Comparison of ENCODE assay signal across 8 mouse cellular contexts in the genomic region with DNA sequence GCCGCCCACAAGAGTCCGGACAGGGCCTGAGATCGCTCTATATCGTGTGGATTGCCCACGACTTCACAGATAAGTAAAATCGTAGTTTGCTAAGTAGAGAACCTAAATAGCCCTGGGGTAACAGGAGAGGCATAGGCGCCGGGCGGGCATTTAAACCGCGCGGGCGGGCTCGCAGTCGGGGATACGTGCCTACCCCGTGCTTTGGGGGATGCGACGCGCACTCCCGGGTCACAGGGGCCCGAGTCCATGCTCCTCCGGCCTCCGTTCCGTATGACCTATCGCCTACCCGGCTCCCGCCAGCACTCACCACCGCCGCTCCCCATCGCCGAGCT. TPM values are rescaled to one million over a fixed set of nuclear protein-coding genes. Genes with fewer than 3 reads are reported as not detected.
DNase-seq lines count a peak whose midpoint lies in the region; ATAC-seq and TF ChIP-seq lines count a peak whose summit lies in the region.

No protein-coding gene starts in this region.

- intact Hi-C loops in heart, postnatal 36 days (cut with DNase I): loop anchor here (2.0 to 5.0 kb wide), 3 partner anchors 46 to 101 kb away; a partner anchor contains a TSS
- intact Hi-C loops in left cerebral cortex, postnatal 10 days (cut with DNase I): loop anchor here (5.0 kb wide), 1 partner anchor 79 kb away; no protein-coding TSS in a partner anchor

- H3K4me1 ChIP-seq in heart, embryonic 13.5 days: peaks cover 21% of the 10 kb centered on the region
- peaks cover 0 to 2% of the 10 kb centered on the region in 2 experiments; a peak in 1 of 4 replicates for H3K4me1 ChIP-seq in ES-E14 (ENCODE audit: control insufficient read depth in 2 of 2, insufficient read depth in 2 of 2, low read length in 2 of 2, poor library complexity in 1 of 2)
- H3K4me1 ChIP-seq in forebrain, embryonic 15.5 days: peaks cover 18% of the 10 kb centered on the region
- peaks cover 11% of the 10 kb centered on the region for H3K4me1 ChIP-seq in liver, embryonic 16.5 days (ENCODE audit: control insufficient read depth, low read depth, low read length)

- peak overlapping the region; percentile 75 for H3K4me2 ChIP-seq in heart, embryonic 13.5 days
- H3K4me2 ChIP-seq in forebrain, embryonic 15.5 days (replicated peaks): peak overlapping the region; percentile 61
- H3K4me2 ChIP-seq in liver, embryonic 16.5 days (ENCODE audit: low read depth, low read length): peak overlapping the region; percentile 69

- H3K36me3 ChIP-seq in heart, embryonic 13.5 days: peaks cover 32% of the 10 kb centered on the region
- H3K36me3 ChIP-seq in ES-E14 (ENCODE audit: control insufficient read depth, insufficient read depth, low read length, poor library complexity, severe bottlenecking): peaks cover 17% of the 10 kb centered on the region
- H3K36me3 ChIP-seq in forebrain, embryonic 15.5 days: peaks cover 14% of the 10 kb centered on the region
- peaks cover 33% of the 10 kb centered on the region for H3K36me3 ChIP-seq in liver, embryonic 16.5 days (ENCODE audit: control insufficient read depth, insufficient read depth)

- H3K9me3 ChIP-seq in heart, embryonic 13.5 days: no peaks in the 10 kb centered on the region
- no peaks in the 10 kb centered on the region for H3K9me3 ChIP-seq in ES-E14 (ENCODE audit: control insufficient read depth, insufficient read depth, low read depth, low read length)
- H3K9me3 ChIP-seq in forebrain, embryonic 15.5 days: no peaks in the 10 kb centered on the region
- H3K9me3 ChIP-seq in liver, embryonic 16.5 days (replicated peaks; ENCODE audit: control insufficient read depth, low read length): peaks cover 2% of the 10 kb centered on the region; the same call in 1 of the 2 replicates

- H3K27ac ChIP-seq in heart, embryonic 13.5 days (replicated peaks): peak overlapping the region; percentile 64
- H3K27ac ChIP-seq in ES-E14 (ENCODE audit: insufficient read depth, low read depth, low read length, poor library complexity, severe bottlenecking): peak overlapping the region; percentile 81
- H3K27ac ChIP-seq in forebrain, embryonic 15.5 days (replicated peaks): peak overlapping the region; percentile 64; the same call in 1 of the 2 replicates
- H3K27ac ChIP-seq in liver, embryonic 16.5 days (ENCODE audit: low read length): peak overlapping the region; percentile 73

- in situ Hi-C loops in ES-E14 (cut with MboI; ENCODE audit: low sequenced_read_pairs in 2 of 2, unreplicated experiment in 2 of 2): no loop called here

- no peaks in the 10 kb centered on the region for H3K27me3 ChIP-seq in heart, embryonic 13.5 days (replicated peaks)
- no peaks in the 10 kb centered on the region for H3K27me3 ChIP-seq in forebrain, embryonic 15.5 days
- H3K27me3 ChIP-seq in liver, embryonic 16.5 days (ENCODE audit: control insufficient read depth, insufficient read depth, low read depth, low read length): no peaks in the 10 kb centered on the region

- ATAC-seq in heart, embryonic 13.5 days (ENCODE audit: extremely low read depth, insufficient number of reproducible peaks, low FRiP score, low TSS enrichment): no peak
- ATAC-seq in forebrain, embryonic 15.5 days (replicated peaks): no peak
- no peak for ATAC-seq in liver, embryonic 16.5 days (ENCODE audit: low read depth)

- peak overlapping the region; percentile 86 for H3K9ac ChIP-seq in heart, embryonic 13.5 days
- H3K9ac ChIP-seq in ES-E14 (ENCODE audit: insufficient read depth, low read depth, low read length, poor library complexity, severe bottlenecking): peak overlapping the region; percentile 94
- peak overlapping the region; percentile 64 for H3K9ac ChIP-seq in forebrain, embryonic 15.5 days (replicated peaks)
- H3K9ac ChIP-seq in liver, embryonic 16.5 days (ENCODE audit: low read depth, low read length): peak overlapping the region; percentile 88

- H3K4me3 ChIP-seq in heart, embryonic 13.5 days: peak overlapping the region; percentile 84
- H3K4me3 ChIP-seq in ES-E14 (ENCODE audit: insufficient read depth in 1 of 2, low read depth in 1 of 2, low read length in 2 of 2, poor library complexity in 1 of 2, severe bottlenecking in 1 of 2): peak overlapping the region; percentile 90 to 96
- peak overlapping the region; percentile 66 for H3K4me3 ChIP-seq in forebrain, embryonic 15.5 days
- peak overlapping the region; percentile 76 for H3K4me3 ChIP-seq in liver, embryonic 16.5 days (ENCODE audit: low read depth, low read length)

- DNase-seq in heart, postnatal 36 days: no peak
- peak; percentile 8 for DNase-seq in ES-E14 (ENCODE audit: low read depth, low spot score)
- DNase-seq in left cerebral cortex, postnatal 10 days (ENCODE audit: extremely low spot score in 1 of 2, low spot score in 2 of 2): no peak
- no peak for DNase-seq in left cerebral cortex, adult 11 months (ENCODE audit: low spot score)
- no peak for DNase-seq in layer of hippocampus, adult 11-12 months (ENCODE audit: low spot score)

- WGBS in heart, embryonic 13.5 days: under 1% methylated on average over 32 of the region's 32 CpGs
- under 1% methylated on average over 32 of the region's 32 CpGs for WGBS in forebrain, embryonic 15.5 days
- WGBS in liver, embryonic 16.5 days (ENCODE audit: insufficient replicate concordance): under 1% methylated on average over 32 of the region's 32 CpGs

TF ChIP-seq in ES-E14, 5 proteins besides CTCF, POLR2A, EP300 and RAD21:
- TF ChIP-seq ZC3H11A (IDR thresholded peaks at IDR 0.05; ENCODE audit: borderline replicate concordance, low read depth, low read length) (no peak), HCFC1 (IDR thresholded peaks at IDR 0.05; ENCODE audit: borderline replicate concordance, insufficient read depth, low read length) (no peak), CHD2 (IDR thresholded peaks at IDR 0.05; ENCODE audit: low read depth, low read length) (no peak), ZNF384 (IDR thresholded peaks at IDR 0.05; ENCODE audit: low read depth, low read length) (no peak), MAFK (IDR thresholded peaks at IDR 0.05; ENCODE audit: insufficient read depth, low read depth, low read length) (no peak)

RNA-seq across cellular contexts. Expression of a gene that starts 0.3 kb away (rescaled TPM):
- 37.2 and 38.4 TPM in 2 replicates for polyA plus RNA-seq in heart, embryonic 13.5 days (2015; fragmentation: Nextera tagmentation; extraction: Ambion mirVana)
- total RNA-seq in heart, postnatal 36 days (2021): 1 to 10 TPM in 1 of 2 experiments, under 1 TPM in 1; 0.92 to 1.1 TPM
- 143 and 239 TPM in 2 replicates for total RNA-seq in ES-E14 (2012; rRNA removed)
- polyA plus RNA-seq in forebrain, embryonic 15.5 days (2015; fragmentation: Nextera tagmentation; extraction: Ambion mirVana): 30.1 and 32.7 TPM in 2 replicates
- 72.1 and 75.2 TPM in 2 replicates for polyA plus RNA-seq in liver, embryonic 16.5 days (2015; fragmentation: Nextera tagmentation; extraction: Ambion mirVana)
- 1 to 10 TPM; 6.2 to 7.2 TPM for total RNA-seq in left cerebral cortex, postnatal 10 days (2021)

RNA-seq across cellular contexts. Expression of a gene that starts 30.3 kb away (rescaled TPM):
- polyA plus RNA-seq in heart, embryonic 13.5 days (2015; fragmentation: Nextera tagmentation; extraction: Ambion mirVana): 6.2 and 7.0 TPM in 2 replicates
- 1 to 10 TPM; 2.1 to 3.2 TPM for total RNA-seq in heart, postnatal 36 days (2021)
- 31.3 and 35.8 TPM in 2 replicates for total RNA-seq in ES-E14 (2012; rRNA removed)
- polyA plus RNA-seq in forebrain, embryonic 15.5 days (2015; fragmentation: Nextera tagmentation; extraction: Ambion mirVana): 13.0 and 13.5 TPM in 2 replicates
- 7.1 and 7.4 TPM in 2 replicates for polyA plus RNA-seq in liver, embryonic 16.5 days (2015; fragmentation: Nextera tagmentation; extraction: Ambion mirVana)
- total RNA-seq in left cerebral cortex, postnatal 10 days (2021): 10 to 100 TPM in 1 of 2 experiments, 1 to 10 TPM in 1; 8.9 to 10.4 TPM

RNA-seq across cellular contexts. Expression of a gene that starts 41.6 kb away (rescaled TPM):
- polyA plus RNA-seq in heart, embryonic 13.5 days (2015; fragmentation: Nextera tagmentation; extraction: Ambion mirVana): 1.9 and 2.0 TPM in 2 replicates
- under 1 TPM; 0.58 to 0.68 TPM for total RNA-seq in heart, postnatal 36 days (2021)
- total RNA-seq in ES-E14 (2012; rRNA removed): 2.7 and 4.1 TPM in 2 replicates
- 4.9 and 5.2 TPM in 2 replicates for polyA plus RNA-seq in forebrain, embryonic 15.5 days (2015; fragmentation: Nextera tagmentation; extraction: Ambion mirVana)
- polyA plus RNA-seq in liver, embryonic 16.5 days (2015; fragmentation: Nextera tagmentation; extraction: Ambion mirVana): 0.65 and 0.78 TPM in 2 replicates
- 10 to 100 TPM; 13.1 to 14.4 TPM for total RNA-seq in left cerebral cortex, postnatal 10 days (2021)

RNA-seq across cellular contexts. Expression of a gene that starts 45.6 kb away (rescaled TPM):
- 4.2 and 5.2 TPM in 2 replicates for polyA plus RNA-seq in heart, embryonic 13.5 days (2015; fragmentation: Nextera tagmentation; extraction: Ambion mirVana)
- 1 to 10 TPM; 8.4 to 9.4 TPM for total RNA-seq in heart, postnatal 36 days (2021)
- total RNA-seq in ES-E14 (2012; rRNA removed): 14.1 and 20.4 TPM in 2 replicates
- 18.8 and 19.5 TPM in 2 replicates for polyA plus RNA-seq in forebrain, embryonic 15.5 days (2015; fragmentation: Nextera tagmentation; extraction: Ambion mirVana)
- polyA plus RNA-seq in liver, embryonic 16.5 days (2015; fragmentation: Nextera tagmentation; extraction: Ambion mirVana): 7.0 and 7.4 TPM in 2 replicates
- total RNA-seq in left cerebral cortex, postnatal 10 days (2021): 10 to 100 TPM; 70.4 to 74.8 TPM

Comparison
In these comparisons a context has a peak if more than half of its experiments do, and no peak if none do; other contexts are left out.
1. RNA of a gene that starts 0.3 kb away (total RNA-seq): 143 to 239 TPM in ES-E14; 6.2 to 7.2 TPM in left cerebral cortex, postnatal 10 days and 0.92 to 1.1 TPM in heart, postnatal 36 days; every median in the first group is over 10 times any median in the second.
2. Peak in every context shown above with its lines, with median percentiles within 50 percentile points of each other: H3K27ac ChIP-seq, H3K4me2 ChIP-seq, H3K4me3 ChIP-seq and H3K9ac ChIP-seq.